Mouse (Mus musculus) embryo, embryonic 9.5 days (tissue): ENCODE results near the gene Uchl1.

ENCODE experiments used
- DNase-seq: peaks from one replicate; pipeline ENCODE4 v3.0.0-alpha.2; 2017; ENCODE audit errors: extremely low spot score

Uchl1 gene

GRCm38 (mm10) chr5:66710445-66711019 is 34.6 kb downstream of the Uchl1 start:
- no peak for DNase-seq

DNA sequence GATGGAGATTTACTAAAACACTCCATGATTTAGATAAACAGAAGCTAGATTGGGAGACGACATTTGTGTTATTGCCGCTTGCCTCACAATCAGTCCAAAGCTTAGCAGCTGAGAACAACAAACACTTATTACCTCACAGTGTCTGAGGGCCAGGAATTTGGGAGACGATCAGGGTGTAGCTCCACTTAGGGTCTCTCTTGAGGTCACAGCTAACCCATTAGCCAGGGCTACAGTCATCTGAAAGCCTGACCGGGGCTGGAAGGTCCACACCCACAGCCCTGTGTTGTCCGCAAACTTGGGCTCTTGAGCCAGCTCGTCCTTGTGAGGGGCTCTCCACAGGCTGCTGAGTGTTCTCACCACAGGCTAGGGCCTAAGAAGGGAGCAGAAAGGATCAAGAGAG is 36.9 kb downstream of the Uchl1 start:
- no peak for DNase-seq

- no peak for DNase-seq
These were observed 39.6 kb downstream of the Uchl1 start for GRCm38 (mm10) chr5:66715498-66715931.

- DNase-seq: no peak
These were observed 42.0 kb downstream of the Uchl1 start for GRCm38 (mm10) chr5:66717931-66718330.

- no peak for DNase-seq
These were observed 42.5 kb downstream of the Uchl1 start for GRCm38 (mm10) chr5:66718413-66718812.

GRCm38 (mm10) chr5:66718880-66719279 is 43.0 kb downstream of the Uchl1 start:
- no peak for DNase-seq

- no peak for DNase-seq
These were observed 45.0 kb downstream of the Uchl1 start for GRCm38 (mm10) chr5:66720921-66721320.

GRCm38 (mm10) chr5:66722586-66722985 is 46.7 kb downstream of the Uchl1 start:
- DNase-seq: no peak

DNA sequence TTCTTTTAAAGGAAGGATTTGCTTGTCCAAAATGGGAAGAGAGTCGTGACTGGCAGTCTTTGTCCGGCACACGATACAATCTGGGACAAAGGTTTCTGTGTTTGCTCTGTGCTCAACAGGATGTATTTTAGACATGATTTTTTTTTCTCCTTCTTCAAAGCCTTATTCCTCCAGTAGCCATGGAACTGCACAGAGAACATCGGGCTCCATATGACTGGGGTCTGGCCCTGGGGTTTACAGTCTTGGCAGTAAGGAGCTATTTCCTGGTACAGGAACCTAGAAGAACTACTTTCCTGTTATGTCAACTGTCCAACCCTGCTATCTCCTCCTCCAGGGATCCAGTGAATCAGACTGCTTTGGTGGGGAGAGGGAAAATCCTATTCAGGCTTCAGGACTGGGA is 47.1 kb downstream of the Uchl1 start:
- no peak for DNase-seq

DNA sequence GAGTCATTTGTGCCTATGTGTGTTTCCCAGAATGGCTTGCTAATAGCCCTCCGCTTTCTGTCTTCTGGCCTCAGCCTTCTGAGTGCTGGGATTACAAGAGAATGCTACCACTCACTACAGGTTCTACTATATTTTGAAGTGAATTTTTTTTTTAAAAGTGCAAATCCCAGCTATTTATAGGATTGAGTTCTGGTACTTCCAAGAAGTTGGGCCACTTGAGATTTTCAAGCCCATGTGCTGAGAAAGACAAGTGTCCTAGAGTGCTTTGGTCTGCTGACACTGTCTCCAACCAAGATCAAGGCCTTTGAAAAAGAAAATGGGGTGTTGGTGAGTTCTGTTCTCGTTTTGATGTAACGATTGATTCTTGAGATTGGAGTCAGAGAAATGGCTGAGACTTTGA is 47.7 kb downstream of the Uchl1 start:
- DNase-seq: no peak

- no peak for DNase-seq
These were observed 53.4 kb downstream of the Uchl1 start for GRCm38 (mm10) chr5:66729306-66729705.

- DNase-seq: peak; percentile 57
These were observed 54.9 kb downstream of the Uchl1 start for GRCm38 (mm10) chr5:66730621-66731301.

GRCm38 (mm10) chr5:66731302-66731697 is 55.4 kb downstream of the Uchl1 start:
- no peak for DNase-seq

- DNase-seq: no peak
These were observed 57.7 kb downstream of the Uchl1 start for GRCm38 (mm10) chr5:66733556-66733955.
